Mouse (Mus musculus) G1E-ER4 (cell line): Measurements from ENCODE around the gene Oxct2a. TPM values are rescaled to one million over a fixed set of nuclear protein-coding genes. Genes with fewer than 3 reads are reported as not detected.

Experiments
- GATA1 ChIP-seq: IDR thresholded peaks from one replicate; pipeline ENCODE4 v1.8.0; 2012; ENCODE audit warnings: low read length, inconsistent platforms
- polyA plus RNA-seq: library from polyadenylated mRNA; stranded (reverse); fragments of >175 nt; gene quantifications from 2 replicates; pipeline ENCODE4 v1.2.3, GENCODE M21; 2012

Oxct2a gene
- polyA plus RNA-seq: not detected in 2 replicates

DNA sequence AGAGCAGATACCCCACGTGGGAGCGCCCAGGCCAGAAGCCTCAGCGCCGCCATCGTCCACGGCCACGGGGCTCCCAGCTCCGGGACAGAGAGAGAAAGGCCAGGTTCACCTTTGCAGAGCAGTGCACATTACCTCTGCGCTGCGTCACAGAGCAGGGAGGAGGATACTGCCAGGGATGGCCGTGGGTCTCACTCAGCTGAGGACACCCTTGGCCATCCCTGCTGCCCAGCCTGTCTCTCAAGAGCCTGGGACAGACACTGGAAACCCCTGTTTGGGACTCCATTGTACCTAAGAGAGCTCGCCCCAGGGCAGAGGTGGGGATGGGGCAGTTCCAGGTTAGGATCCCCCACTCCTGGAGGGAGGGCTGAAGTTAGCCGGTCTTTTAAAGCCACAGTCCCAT is at the start of gene Oxct2a:
Gene Oxct2a, minus strand, starts transcription at position 101 of the 400 bp plus-strand sequence.
- no peak for TF ChIP-seq GATA1

DNA sequence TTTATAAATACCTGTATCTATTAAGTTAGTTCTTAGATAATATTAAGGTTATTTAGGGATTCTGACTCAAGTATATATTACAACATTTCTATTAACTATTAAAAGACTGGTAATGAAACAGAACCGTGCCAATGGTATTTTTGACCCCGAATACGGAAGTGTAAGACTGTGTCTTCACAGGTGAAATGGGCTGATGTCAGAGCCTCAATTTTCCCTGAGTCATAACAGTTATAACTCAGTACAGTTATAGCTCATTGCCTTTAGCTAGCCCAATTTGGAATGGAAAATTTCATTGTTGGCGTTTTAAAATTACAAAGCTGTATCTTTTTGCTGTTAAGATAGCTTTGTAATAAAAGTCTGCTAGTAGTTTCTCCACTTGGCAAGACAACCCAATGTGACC is 40.1 kb upstream of the Oxct2a start:
- no peak for TF ChIP-seq GATA1

- no peak for TF ChIP-seq GATA1
Measured at GRCm38 (mm10) chr4:123360771-123361170, 37.3 kb upstream of the Oxct2a start.

GRCm38 (mm10) chr4:123358613-123359012 is 35.2 kb upstream of the Oxct2a start:
- TF ChIP-seq GATA1: no peak

- TF ChIP-seq GATA1: no peak
Measured at GRCm38 (mm10) chr4:123355941-123356340, 32.5 kb upstream of the Oxct2a start.

- TF ChIP-seq GATA1: no peak
Measured at GRCm38 (mm10) chr4:123353271-123353877, 29.9 kb upstream of the Oxct2a start.

DNA sequence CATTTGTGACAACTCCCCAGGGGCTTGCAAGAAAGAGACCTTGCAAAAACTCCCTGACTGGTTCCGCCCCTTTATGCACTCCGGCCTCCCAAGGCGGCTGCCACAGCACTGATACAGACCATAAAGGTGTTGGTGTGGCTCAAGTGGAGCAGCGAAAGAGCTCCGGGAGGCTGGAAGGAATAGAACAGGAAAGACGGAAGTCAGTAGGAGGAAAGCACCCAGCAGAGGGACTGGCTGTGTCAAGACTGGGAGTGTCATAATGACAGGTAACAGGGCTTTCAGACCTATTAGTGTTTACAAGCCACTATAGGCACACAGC is 20.0 kb upstream of the Oxct2a start:
- TF ChIP-seq GATA1: no peak

DNA sequence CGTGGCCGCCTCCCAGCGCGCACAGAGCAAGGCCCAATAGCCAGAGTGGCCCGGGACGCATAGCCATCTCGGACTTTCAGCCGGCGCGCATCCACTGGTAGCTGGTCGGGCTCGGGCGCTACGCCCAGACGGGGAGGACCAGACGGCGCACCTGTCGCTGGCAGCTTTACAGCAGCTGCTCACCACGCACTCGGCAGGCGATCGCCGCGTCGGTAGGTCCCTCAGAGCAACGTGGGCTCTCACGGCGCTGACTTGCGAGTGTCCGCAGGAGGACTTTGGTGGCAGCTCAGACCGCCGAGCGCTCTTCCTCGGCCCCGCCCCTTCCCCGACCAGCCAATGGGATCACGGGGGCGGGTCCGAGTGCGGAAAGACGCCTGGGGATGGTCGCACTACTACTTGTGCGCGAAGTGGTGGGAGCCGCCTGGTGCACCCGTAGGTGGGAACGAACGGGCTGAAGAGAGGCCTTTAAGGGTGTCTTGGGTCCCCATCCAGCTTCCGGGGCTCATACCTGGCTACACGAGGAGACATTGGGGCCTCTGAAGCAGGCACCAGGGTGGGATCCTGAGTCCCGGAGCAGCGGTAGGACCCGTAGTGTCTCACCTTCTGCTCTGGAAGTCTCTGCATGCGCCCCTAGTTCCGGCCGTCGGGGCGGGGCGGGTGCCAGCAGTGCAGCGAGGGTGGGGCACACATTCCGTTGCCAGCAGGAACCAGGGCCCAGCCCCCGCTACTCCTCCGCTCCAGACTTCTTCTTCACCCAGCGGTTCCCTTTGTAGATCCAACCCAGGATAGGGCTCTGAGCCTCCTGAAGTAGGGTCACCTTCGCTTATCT is 19.4 kb upstream of the Oxct2a start, which contains the start of gene Bmp8a:
Gene Bmp8a, minus strand, starts transcription at position 611 of the 829 bp plus-strand sequence.
- TF ChIP-seq GATA1: no peak

GRCm38 (mm10) chr4:123342091-123342641 is 18.7 kb upstream of the Oxct2a start:
- TF ChIP-seq GATA1: no peak

DNA sequence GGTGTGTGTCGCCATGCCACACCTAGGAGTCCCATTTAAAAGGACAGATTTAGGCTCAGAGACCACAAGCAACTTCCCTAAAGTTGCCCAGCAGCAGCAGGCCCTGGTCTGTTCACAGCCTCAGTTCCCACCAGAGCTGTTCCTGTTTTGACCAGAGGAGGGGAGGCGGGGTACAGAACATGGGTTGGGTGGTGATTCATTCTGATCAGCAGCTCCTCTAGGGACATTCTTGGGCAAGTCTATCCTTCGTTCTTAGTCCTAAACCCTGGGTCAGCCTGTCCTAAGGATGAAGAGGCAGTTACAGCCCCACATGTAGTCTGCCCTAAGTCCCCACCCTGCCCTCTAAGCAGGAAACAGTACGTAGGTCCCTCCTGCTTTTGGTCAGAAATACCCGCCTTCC is 16.8 kb upstream of the Oxct2a start:
- no peak for TF ChIP-seq GATA1

DNA sequence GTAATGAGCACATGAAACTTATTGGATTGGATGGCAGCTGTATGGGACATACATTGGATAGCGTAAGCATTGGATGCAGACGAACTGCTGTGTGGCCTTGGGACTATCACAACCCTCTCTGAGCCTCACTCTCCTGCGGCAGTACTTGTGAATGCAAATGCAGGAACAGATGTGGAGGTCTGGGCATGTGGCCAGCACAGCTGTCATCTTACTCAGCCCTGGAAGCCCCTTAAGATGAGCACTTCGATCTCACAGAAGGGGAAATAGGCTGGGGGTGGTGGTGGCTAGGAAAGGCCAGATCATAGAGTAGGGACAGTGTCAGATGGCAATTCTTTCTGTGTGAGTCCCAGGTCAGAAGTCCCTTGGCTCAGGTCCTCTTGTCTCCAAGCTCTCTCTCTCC is 14.3 kb upstream of the Oxct2a start:
- TF ChIP-seq GATA1: no peak

GRCm38 (mm10) chr4:123335796-123336585 is 12.6 kb upstream of the Oxct2a start:
- TF ChIP-seq GATA1: no peak

- no peak for TF ChIP-seq GATA1
Measured at GRCm38 (mm10) chr4:123334177-123334576, 10.7 kb upstream of the Oxct2a start.

DNA sequence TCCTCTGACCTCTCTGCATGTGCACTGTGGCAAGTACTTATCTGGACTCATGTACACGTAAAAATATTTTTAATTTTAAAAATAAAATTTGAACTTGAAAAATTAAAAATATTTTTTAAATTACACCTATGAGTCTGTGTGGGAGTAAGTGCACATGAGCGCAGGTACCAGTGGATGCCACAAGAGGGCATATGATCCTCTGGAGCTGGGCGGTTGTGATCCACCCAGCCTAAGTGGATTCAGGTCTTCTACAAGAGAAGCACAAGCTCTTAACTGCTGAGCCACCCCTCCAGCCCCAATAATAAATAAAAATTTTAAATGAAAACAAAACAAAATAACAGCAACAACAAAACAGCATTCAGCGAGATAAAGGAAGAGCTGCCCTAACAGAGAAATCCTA is 9.7 kb upstream of the Oxct2a start:
- TF ChIP-seq GATA1: no peak

- no peak for TF ChIP-seq GATA1
Measured at GRCm38 (mm10) chr4:123331326-123331725, 7.9 kb upstream of the Oxct2a start.

- no peak for TF ChIP-seq GATA1
Measured at GRCm38 (mm10) chr4:123328946-123329345, 5.5 kb upstream of the Oxct2a start.
